Mouse (Mus musculus): Measurements from ENCODE around the gene Samd3. TPM values are rescaled to one million over a fixed set of nuclear protein-coding genes. Genes with fewer than 3 reads are reported as not detected.

Gene Samd3
- polyA plus RNA-seq (2016; fragmentation: Nextera tagmentation; extraction: Ambion mirVana), result not detected in 2 replicates

GRCm38 (mm10) chr10:26229488-26229887, at the start of gene Samd3:
Gene Samd3, plus strand, starts transcription at chr10:26229707.
- no peaks in the 10 kb centered on the region for H3K4me1 ChIP-seq
- no peaks in the 10 kb centered on the region for H3K27me3 ChIP-seq (replicated peaks)
- H3K27ac ChIP-seq, result no peak within 1 kb of the TSS
- no peak within 1 kb of the TSS for H3K4me3 ChIP-seq
- ATAC-seq, result no peak
- H3K4me2 ChIP-seq, result no peak within 1 kb of the TSS
- H3K9ac ChIP-seq, result no peak within 1 kb of the TSS
- 34% methylated on average over 4 of the region's 4 CpGs for WGBS (ENCODE audit: insufficient replicate concordance)
- no peaks in the 10 kb centered on the region for H3K36me3 ChIP-seq
- H3K9me3 ChIP-seq (replicated peaks), result no peaks in the 10 kb centered on the region

DNA sequence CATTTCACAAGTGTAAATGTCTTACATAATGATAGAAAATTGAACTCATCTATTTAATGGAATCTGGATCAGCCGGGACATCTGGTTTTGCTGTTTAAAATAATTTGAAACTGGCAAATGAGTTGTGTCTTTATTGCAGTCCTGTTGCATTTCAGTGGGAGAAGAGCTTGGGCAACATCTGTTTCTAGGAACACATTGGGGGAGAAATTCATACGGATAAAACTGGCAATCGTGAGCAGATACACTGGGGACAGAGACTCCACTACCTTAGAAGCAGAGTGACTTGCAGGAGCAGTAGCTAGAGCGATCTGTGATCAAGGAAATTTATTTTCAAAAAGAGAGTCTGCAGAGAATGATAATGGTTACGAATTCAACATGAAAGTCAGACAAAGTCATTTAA, 44.2 kb upstream of the Samd3 start:
- Histone ChIP-seq H3K9me3 (replicated peaks) (no peaks in the 10 kb centered on the region), H3K27me3 (replicated peaks) (no peaks in the 10 kb centered on the region), H3K27ac (no peak overlapping the region), H3K9ac (no peak overlapping the region), H3K4me1 (no peaks in the 10 kb centered on the region), H3K36me3 (no peaks in the 10 kb centered on the region), H3K4me2 (no peak overlapping the region), H3K4me3 (no peak overlapping the region)
- no peak for ATAC-seq
- WGBS (ENCODE audit: insufficient replicate concordance), result 67% methylated on average over 5 of the region's 5 CpGs

- Histone ChIP-seq H3K9ac (no peak overlapping the region), H3K27ac (no peak overlapping the region), H3K27me3 (replicated peaks) (no peaks in the 10 kb centered on the region), H3K4me2 (no peak overlapping the region), H3K4me1 (no peaks in the 10 kb centered on the region), H3K4me3 (no peak overlapping the region), H3K9me3 (replicated peaks) (no peaks in the 10 kb centered on the region), H3K36me3 (no peaks in the 10 kb centered on the region)
- no peak for ATAC-seq
Observed at GRCm38 (mm10) chr10:26190811-26191210, 38.7 kb upstream of the Samd3 start.

DNA sequence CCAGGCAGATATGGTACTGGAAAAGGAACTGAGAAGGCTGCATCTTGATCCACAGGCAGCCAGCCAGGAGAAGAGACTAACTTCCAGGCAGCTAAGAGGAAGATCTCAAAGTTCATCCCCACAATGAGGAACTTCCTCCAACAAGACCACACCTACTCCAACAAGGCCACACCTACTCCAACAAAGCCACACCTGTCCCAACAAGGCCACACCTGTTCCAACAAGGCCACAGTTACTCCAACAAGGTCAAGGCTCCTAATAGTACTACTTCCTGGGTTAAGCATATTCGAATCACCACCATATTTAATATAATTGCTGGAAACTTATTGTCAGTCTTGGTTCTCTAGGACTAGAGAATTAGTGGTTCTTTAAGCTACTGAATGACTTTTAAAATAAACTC, 34.6 kb upstream of the Samd3 start:
- no peaks in the 10 kb centered on the region for H3K27me3 ChIP-seq (replicated peaks)
- H3K4me1 ChIP-seq, result no peaks in the 10 kb centered on the region
- no peak overlapping the region for H3K4me2 ChIP-seq
- ATAC-seq, result no peak
- no peaks in the 10 kb centered on the region for H3K9me3 ChIP-seq (replicated peaks)
- no peaks in the 10 kb centered on the region for H3K36me3 ChIP-seq
- H3K9ac ChIP-seq, result no peak overlapping the region
- 44% methylated on average over 1 of the region's 1 CpGs for WGBS (ENCODE audit: insufficient replicate concordance)
- H3K4me3 ChIP-seq, result no peak overlapping the region
- no peak overlapping the region for H3K27ac ChIP-seq

- no peak for ATAC-seq
- H3K27ac ChIP-seq, result no peak overlapping the region
- 68% methylated on average over 9 of the region's 9 CpGs for WGBS (ENCODE audit: insufficient replicate concordance)
Observed at GRCm38 (mm10) chr10:26202708-26203368, 26.7 kb upstream of the Samd3 start.

GRCm38 (mm10) chr10:26220729-26221128, 8.8 kb upstream of the Samd3 start:
- Histone ChIP-seq H3K27ac (no peak overlapping the region), H3K9me3 (replicated peaks) (no peaks in the 10 kb centered on the region), H3K9ac (no peak overlapping the region)

More at GRCm38 (mm10) chr10:26202708-26203368, 26.7 kb upstream of the Samd3 start:
- Histone ChIP-seq H3K4me2 (no peak overlapping the region), H3K9ac (no peak overlapping the region), H3K36me3 (no peaks in the 10 kb centered on the region), H3K4me1 (no peaks in the 10 kb centered on the region), H3K27me3 (replicated peaks) (no peaks in the 10 kb centered on the region), H3K9me3 (replicated peaks) (no peaks in the 10 kb centered on the region), H3K4me3 (no peak overlapping the region)

DNA sequence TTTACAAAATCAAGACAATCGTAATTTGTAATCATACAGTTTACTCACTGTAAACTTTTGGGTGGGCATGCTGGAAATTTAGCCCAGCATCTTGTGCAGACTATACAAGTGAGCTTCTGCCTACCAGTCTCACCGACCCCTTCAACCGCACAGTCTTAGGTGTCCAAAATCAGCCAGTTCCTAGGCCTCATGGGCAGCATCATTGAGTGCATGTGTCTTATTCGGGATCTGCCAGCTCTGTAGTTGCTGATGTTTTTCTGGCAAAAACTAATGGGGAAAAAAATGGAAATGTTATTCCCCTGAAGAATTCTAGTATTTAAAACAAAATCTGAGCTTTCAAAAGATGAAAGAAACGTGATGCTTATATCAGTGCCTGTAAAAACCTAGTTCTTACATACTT, 3.3 kb upstream of the Samd3 start:
- Histone ChIP-seq H3K27ac (no peak overlapping the region), H3K9ac (no peak overlapping the region), H3K4me1 (no peaks in the 10 kb centered on the region), H3K27me3 (replicated peaks) (no peaks in the 10 kb centered on the region), H3K9me3 (replicated peaks) (no peaks in the 10 kb centered on the region), H3K4me3 (no peak overlapping the region), H3K36me3 (no peaks in the 10 kb centered on the region), H3K4me2 (no peak overlapping the region)
- no peak for ATAC-seq
- 74% methylated on average over 5 of the region's 5 CpGs for WGBS (ENCODE audit: insufficient replicate concordance)

More at GRCm38 (mm10) chr10:26220729-26221128, 8.8 kb upstream of the Samd3 start:
- H3K4me3 ChIP-seq, result no peak overlapping the region
- no peak for ATAC-seq
- 75% methylated on average over 4 of the region's 4 CpGs for WGBS (ENCODE audit: insufficient replicate concordance)
- no peak overlapping the region for H3K4me2 ChIP-seq
- no peaks in the 10 kb centered on the region for H3K4me1 ChIP-seq
- no peaks in the 10 kb centered on the region for H3K36me3 ChIP-seq
- H3K27me3 ChIP-seq (replicated peaks), result no peaks in the 10 kb centered on the region

- ATAC-seq, result no peak
- 49% methylated on average over 2 of the region's 2 CpGs for WGBS (ENCODE audit: insufficient replicate concordance)
- no peaks in the 10 kb centered on the region for H3K9me3 ChIP-seq (replicated peaks)
- no peaks in the 10 kb centered on the region for H3K4me1 ChIP-seq
- H3K27ac ChIP-seq, result no peak overlapping the region
- H3K9ac ChIP-seq, result no peak overlapping the region
- H3K27me3 ChIP-seq (replicated peaks), result no peaks in the 10 kb centered on the region
- no peaks in the 10 kb centered on the region for H3K36me3 ChIP-seq
- H3K4me2 ChIP-seq, result no peak overlapping the region
- H3K4me3 ChIP-seq, result no peak overlapping the region
Observed at GRCm38 (mm10) chr10:26226734-26227133, 2.8 kb upstream of the Samd3 start.

- no peaks in the 10 kb centered on the region for H3K36me3 ChIP-seq
- ATAC-seq, result no peak
- no peaks in the 10 kb centered on the region for H3K9me3 ChIP-seq (replicated peaks)
- no peak overlapping the region for H3K9ac ChIP-seq
- no peak overlapping the region for H3K4me3 ChIP-seq
- no peaks in the 10 kb centered on the region for H3K27me3 ChIP-seq (replicated peaks)
- H3K4me1 ChIP-seq, result no peaks in the 10 kb centered on the region
- H3K27ac ChIP-seq, result no peak overlapping the region
- H3K4me2 ChIP-seq, result no peak overlapping the region
Observed at GRCm38 (mm10) chr10:26228187-26228586, 1.3 kb upstream of the Samd3 start.

DNA sequence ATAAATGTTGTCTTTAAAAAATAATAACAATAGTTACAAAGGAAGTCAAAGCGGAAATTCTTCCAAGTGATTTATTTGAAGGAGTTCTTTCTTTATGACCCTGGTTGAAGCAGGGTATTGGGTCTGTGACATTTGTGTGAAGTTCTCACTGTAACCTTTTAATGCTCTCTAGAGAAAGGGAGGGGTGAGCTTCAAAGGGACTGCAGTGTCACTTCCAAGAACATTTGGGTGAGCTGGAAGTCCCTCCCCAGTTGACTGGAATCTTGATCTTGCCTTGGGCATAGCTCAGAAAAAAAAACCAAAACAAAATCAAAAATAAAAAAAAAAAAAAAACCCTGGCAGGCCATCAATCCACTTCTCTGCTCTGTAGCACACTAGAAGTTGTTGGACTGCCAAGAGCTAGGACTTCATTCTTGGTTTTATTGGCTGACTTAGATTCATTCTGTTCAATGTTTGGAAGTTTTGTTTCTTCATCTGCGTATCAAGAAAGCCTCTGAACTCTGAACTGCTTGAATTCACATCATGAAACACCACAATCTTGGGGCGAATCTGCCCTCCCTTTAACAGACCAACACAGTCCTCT, 2.7 kb downstream of the Samd3 start:
- Histone ChIP-seq H3K36me3 (no peaks in the 10 kb centered on the region), H3K4me2 (no peak overlapping the region), H3K4me3 (no peak overlapping the region), H3K27me3 (replicated peaks) (no peaks in the 10 kb centered on the region), H3K4me1 (no peaks in the 10 kb centered on the region), H3K27ac (no peak overlapping the region), H3K9me3 (replicated peaks) (no peaks in the 10 kb centered on the region), H3K9ac (no peak overlapping the region)
- no peak for ATAC-seq
- 77% methylated on average over 3 of the region's 3 CpGs for WGBS (ENCODE audit: insufficient replicate concordance)

- 43% methylated on average over 4 of the region's 4 CpGs for WGBS (ENCODE audit: insufficient replicate concordance)
- H3K4me2 ChIP-seq, result no peak overlapping the region
- no peaks in the 10 kb centered on the region for H3K36me3 ChIP-seq
- no peaks in the 10 kb centered on the region for H3K27me3 ChIP-seq (replicated peaks)
- H3K9ac ChIP-seq, result no peak overlapping the region
- no peak overlapping the region for H3K27ac ChIP-seq
- no peaks in the 10 kb centered on the region for H3K4me1 ChIP-seq
- no peak for ATAC-seq
- H3K9me3 ChIP-seq (replicated peaks), result no peaks in the 10 kb centered on the region
- H3K4me3 ChIP-seq, result no peak overlapping the region
Observed at GRCm38 (mm10) chr10:26238559-26238958, 9.1 kb downstream of the Samd3 start.

DNA sequence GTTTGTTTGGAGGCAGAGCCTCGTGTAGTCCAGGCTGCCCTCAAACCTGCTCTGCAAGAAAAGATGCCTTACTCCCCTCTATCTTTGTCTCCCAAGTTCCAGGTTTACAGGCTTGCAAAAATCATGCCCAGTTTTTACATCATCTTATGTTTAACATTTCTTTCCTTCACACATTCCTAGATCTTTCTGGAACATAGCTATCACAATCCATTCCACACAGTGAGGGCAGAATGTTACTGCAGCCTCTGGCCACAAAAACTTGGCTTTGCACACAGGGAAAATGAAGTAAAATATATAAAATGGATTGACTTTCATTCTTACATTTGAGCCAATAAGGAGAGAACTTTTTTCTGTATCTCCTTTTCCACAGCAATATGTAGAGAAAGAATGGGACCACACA, 9.6 kb downstream of the Samd3 start:
- ATAC-seq, result no peak
- no peak overlapping the region for H3K27ac ChIP-seq
- H3K4me2 ChIP-seq, result no peak overlapping the region
- no peak overlapping the region for H3K9ac ChIP-seq
- no peaks in the 10 kb centered on the region for H3K27me3 ChIP-seq (replicated peaks)
- 22% methylated on average over 1 of the region's 1 CpGs for WGBS (ENCODE audit: insufficient replicate concordance)
- H3K4me3 ChIP-seq, result no peak overlapping the region
- H3K9me3 ChIP-seq (replicated peaks), result no peaks in the 10 kb centered on the region
- H3K4me1 ChIP-seq, result no peaks in the 10 kb centered on the region
- no peaks in the 10 kb centered on the region for H3K36me3 ChIP-seq

GRCm38 (mm10) chr10:26243203-26243602, 13.7 kb downstream of the Samd3 start:
- Histone ChIP-seq H3K9ac (no peak overlapping the region), H3K4me3 (no peak overlapping the region), H3K4me1 (no peaks in the 10 kb centered on the region), H3K27me3 (replicated peaks) (no peaks in the 10 kb centered on the region), H3K9me3 (replicated peaks) (no peaks in the 10 kb centered on the region), H3K4me2 (no peak overlapping the region), H3K36me3 (no peaks in the 10 kb centered on the region), H3K27ac (no peak overlapping the region)
- ATAC-seq, result no peak
- WGBS (ENCODE audit: insufficient replicate concordance), result 66% methylated on average over 3 of the region's 3 CpGs

All from liver, embryonic 12.5 days (tissue).